ENCODE assay signal across 8 mouse cellular contexts in genomic region chr7:128531031-128531430, GRCm38 (mm10). TPM values are rescaled to one million over a fixed set of nuclear protein-coding genes. Genes with fewer than 3 reads are reported as not detected.
DNase-seq lines count a peak whose midpoint lies in the region; ATAC-seq and TF ChIP-seq lines count a peak whose summit lies in the region.
"Had no signal": no experiment of that assay in that cellular context is flagged by ENCODE, and none has a peak within 500 bp of the region (broad histone marks: within the 10 kb centered on the region; RNA-seq: fewer than 3 reads in every experiment).

No protein-coding gene starts in this region.

- H3K4me3 ChIP-seq in lung, postnatal 0 days (ENCODE audit: low read depth, low read length): no peak overlapping the region
- peak overlapping the region; percentile 32 for H3K4me3 ChIP-seq in embryonic facial prominence, embryonic 10.5 days
- no peak overlapping the region for H3K4me3 ChIP-seq in midbrain, embryonic 11.5 days (ENCODE audit: low read depth, low read length)
- H3K4me3 ChIP-seq: liver, embryonic 15.5 days had no signal

- no peak overlapping the region for H3K9ac ChIP-seq in lung, postnatal 0 days (replicated peaks; ENCODE audit: low read depth)
- peak overlapping the region; percentile 35; the same call in 1 of the 2 replicates for H3K9ac ChIP-seq in midbrain, embryonic 11.5 days (ENCODE audit: low read length)
- H3K9ac ChIP-seq: liver, embryonic 15.5 days had no signal

- DNase-seq in lung, postnatal 0 days (ENCODE audit: low spot score): peak; percentile 50
- DNase-seq in lung, postnatal 36 days: no peak
- DNase-seq in embryonic facial prominence, embryonic 10.5 days (ENCODE audit: low spot score): peak; percentile 58
- DNase-seq in heart, postnatal 10 days: peak; percentile 54 to 63
- peak; percentile 92 for DNase-seq in midbrain, embryonic 11.5 days (ENCODE audit: low spot score, missing footprints)
- no peak for DNase-seq in left cerebral cortex, postnatal 36 days (ENCODE audit: low spot score in 2 of 2)
- no peak for DNase-seq in urinary bladder, adult 2 months (ENCODE audit: low spot score)

- no peaks in the 10 kb centered on the region for H3K9me3 ChIP-seq in lung, postnatal 0 days (ENCODE audit: low read length)
- no peaks in the 10 kb centered on the region for H3K9me3 ChIP-seq in embryonic facial prominence, embryonic 10.5 days
- no peaks in the 10 kb centered on the region for H3K9me3 ChIP-seq in midbrain, embryonic 11.5 days (ENCODE audit: control insufficient read depth, low read length)
- H3K9me3 ChIP-seq: liver, embryonic 15.5 days had no signal

- no peaks in the 10 kb centered on the region for H3K27me3 ChIP-seq in lung, postnatal 0 days (replicated peaks; ENCODE audit: insufficient read depth, low read length)
- H3K27me3 ChIP-seq in embryonic facial prominence, embryonic 10.5 days (replicated peaks; ENCODE audit: low read depth, poor library complexity, severe bottlenecking): no peaks in the 10 kb centered on the region
- no peaks in the 10 kb centered on the region for H3K27me3 ChIP-seq in midbrain, embryonic 11.5 days (ENCODE audit: control insufficient read depth, insufficient read depth, low read length)
- H3K27me3 ChIP-seq: liver, embryonic 15.5 days had no signal

- no peak overlapping the region for H3K4me2 ChIP-seq in lung, postnatal 0 days (replicated peaks; ENCODE audit: low read depth, low read length)
- H3K4me2 ChIP-seq in midbrain, embryonic 11.5 days: peak overlapping the region; percentile 5
- H3K4me2 ChIP-seq: liver, embryonic 15.5 days had no signal

- intact Hi-C loops in heart, postnatal 10 days (cut with DNase I): no loop called here
- intact Hi-C loops in left cerebral cortex, postnatal 36 days (cut with DNase I): loop anchor here (5.0 kb wide), 1 partner anchor 69 kb away; the partner anchor contains the start of gene Tial1

- H3K27ac ChIP-seq in lung, postnatal 0 days (ENCODE audit: low read length): no peak overlapping the region
- peak overlapping the region; percentile 76 for H3K27ac ChIP-seq in embryonic facial prominence, embryonic 10.5 days (replicated peaks)
- no peak overlapping the region; the same call in 1 of the 2 replicates for H3K27ac ChIP-seq in midbrain, embryonic 11.5 days (ENCODE audit: low read depth, low read length)
- H3K27ac ChIP-seq: liver, embryonic 15.5 days had no signal

- ATAC-seq in lung, postnatal 0 days: no peak
- peak; percentile 72; the same call in 1 of the 2 replicates for ATAC-seq in midbrain, embryonic 11.5 days (ENCODE audit: low FRiP score)

- no peak for TF ChIP-seq CTCF in lung, postnatal 0 days (IDR thresholded peaks at IDR 0.05)

- no peak for TF ChIP-seq EP300 in lung, postnatal 0 days (IDR thresholded peaks at IDR 0.05)

- peaks cover 52% of the 10 kb centered on the region for H3K4me1 ChIP-seq in lung, postnatal 0 days (ENCODE audit: insufficient read depth, low read depth, low read length)
- peaks cover 78% of the 10 kb centered on the region for H3K4me1 ChIP-seq in embryonic facial prominence, embryonic 10.5 days
- peaks cover 34% of the 10 kb centered on the region for H3K4me1 ChIP-seq in midbrain, embryonic 11.5 days (ENCODE audit: control insufficient read depth, insufficient read depth, low read length)

- 36% methylated on average over 11 of the region's 11 CpGs for WGBS in lung, postnatal 0 days
- WGBS in embryonic facial prominence, embryonic 10.5 days: 16% methylated on average over 11 of the region's 11 CpGs
- WGBS in midbrain, embryonic 11.5 days: 16% methylated on average over 11 of the region's 11 CpGs

- no peaks in the 10 kb centered on the region for H3K36me3 ChIP-seq in lung, postnatal 0 days (ENCODE audit: insufficient read depth, low read length)
- no peaks in the 10 kb centered on the region for H3K36me3 ChIP-seq in embryonic facial prominence, embryonic 10.5 days (replicated peaks)
- no peaks in the 10 kb centered on the region for H3K36me3 ChIP-seq in midbrain, embryonic 11.5 days (ENCODE audit: control insufficient read depth, insufficient read depth, low read length)
- H3K36me3 ChIP-seq: liver, embryonic 15.5 days had no signal

RNA-seq across cellular contexts. Expression of gene Bag3, which starts 7.6 kb away (rescaled TPM):
- 20.3 and 23.7 TPM in 2 replicates for polyA plus RNA-seq in lung, postnatal 0 days (2015; fragmentation: Nextera tagmentation; extraction: Ambion mirVana)
- polyA plus RNA-seq in embryonic facial prominence, embryonic 10.5 days (2016; fragmentation: Nextera tagmentation; extraction: Ambion mirVana): 11.2 and 11.5 TPM in 2 replicates
- total RNA-seq in heart, postnatal 10 days (2021): 100 to 1,000 TPM; 157 to 160 TPM
- polyA plus RNA-seq in midbrain, embryonic 11.5 days (2014; fragmentation: Nextera tagmentation; extraction: Ambion mirVana): 3.0 and 4.3 TPM in 2 replicates
- total RNA-seq in left cerebral cortex, postnatal 36 days (2021): 1 to 10 TPM; 6.0 to 7.7 TPM
- 30.4 and 54.6 TPM in 2 replicates for polyA plus RNA-seq in urinary bladder, adult 2 months (2012; rRNA removed)

Comparison
In these comparisons a context has a peak if more than half of its experiments do, and no peak if none do; other contexts are left out.
1. DNase-seq: peak in lung, postnatal 0 days (single experiment), embryonic facial prominence, embryonic 10.5 days (single experiment), heart, postnatal 10 days (2 of 2) and midbrain, embryonic 11.5 days (single experiment); none in lung, postnatal 36 days (single experiment), left cerebral cortex, postnatal 36 days (0 of 2) and urinary bladder, adult 2 months (single experiment).